Mouse (Mus musculus) MEL (cell line): Measurements from ENCODE around the gene Mdc1.

Source experiments
- CTCF ChIP-seq, 3 experiments: IDR thresholded peaks in 2 of 3; conservative IDR thresholded peaks in 1 of 3; 2 replicates each; pipeline ENCODE4 v1.5.1; 2011 to 2012; ENCODE audit warnings: low read length in 3 of 3, low read depth in 2 of 3, mild to moderate bottlenecking in 2 of 3, improper control_type of control experiment in 1 of 3, inconsistent platforms in 1 of 3, mixed read lengths in 1 of 3, moderate library complexity in 1 of 3; ENCODE audit not compliant: control insufficient read depth in 1 of 3, insufficient read depth in 1 of 3, poor library complexity in 1 of 3, severe bottlenecking in 1 of 3
- EP300 ChIP-seq, 2 experiments: IDR thresholded peaks; 2 replicates each; pipeline ENCODE4 v1.6.1; 2011; ENCODE audit warnings: improper control_type of control experiment in 2 of 2, low read length in 2 of 2, low read depth in 1 of 2, mild to moderate bottlenecking in 1 of 2
- MAFK ChIP-seq: IDR thresholded peaks from 2 replicates; pipeline ENCODE4 v1.6.1; 2011; ENCODE audit warnings: low read depth, mild to moderate bottlenecking, low read length, improper control_type of control experiment, borderline replicate concordance
- MAZ ChIP-seq: IDR thresholded peaks from 2 replicates; pipeline ENCODE4 v1.6.1; 2012; ENCODE audit warnings: low read depth, mild to moderate bottlenecking, inconsistent platforms, low read length, improper control_type of control experiment
- MEF2A ChIP-seq: IDR thresholded peaks from 2 replicates; pipeline ENCODE4 v1.6.1; 2014; ENCODE audit warnings: low read depth, mild to moderate bottlenecking, inconsistent platforms, low read length, improper control_type of control experiment; ENCODE audit not compliant: poor library complexity, insufficient replicate concordance, severe bottlenecking; ENCODE audit errors: extremely low read depth
- SIN3A ChIP-seq: IDR thresholded peaks from 2 replicates; pipeline ENCODE4 v1.6.1; 2012; ENCODE audit warnings: low read length, improper control_type of control experiment, inconsistent platforms
- TAL1 ChIP-seq: IDR thresholded peaks from 2 replicates; pipeline ENCODE4 v1.6.1; 2012; ENCODE audit warnings: mild to moderate bottlenecking, inconsistent platforms, low read length, moderate library complexity, mixed read lengths
- ZC3H11A ChIP-seq: IDR thresholded peaks from 2 replicates; pipeline ENCODE4 v1.6.1; 2012; ENCODE audit warnings: low read depth, mild to moderate bottlenecking, inconsistent platforms, low read length, improper control_type of control experiment
- ZNF384 ChIP-seq: IDR thresholded peaks from 2 replicates; pipeline ENCODE4 v1.6.1; 2012; ENCODE audit warnings: low read depth, mild to moderate bottlenecking, inconsistent platforms, low read length, improper control_type of control experiment

DNA sequence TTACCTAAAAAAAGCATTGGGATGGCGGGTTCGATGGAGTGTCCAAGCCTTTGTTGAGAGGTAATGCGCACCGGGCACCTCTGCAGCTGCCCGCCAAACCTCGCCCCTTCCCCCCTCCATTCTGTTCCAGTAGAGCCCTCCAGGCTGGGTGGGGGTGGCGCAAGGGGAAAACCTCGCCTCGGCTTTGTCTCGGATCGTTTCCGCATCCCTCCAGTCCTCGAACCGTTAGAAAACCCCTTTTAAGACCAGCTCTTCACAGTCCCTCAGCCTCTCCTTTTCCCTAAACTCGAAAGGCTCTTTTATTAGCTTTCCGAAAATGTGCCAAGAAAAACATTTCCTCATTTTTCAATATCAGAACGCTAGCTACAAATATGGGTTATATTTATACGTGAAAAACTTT lies 3.8 kb upstream of the Mdc1 start:
- TF ChIP-seq SIN3A (no peak), CTCF (IDR thresholded peaks at IDR 0.05 in 2 of 3, conservative IDR thresholded peaks at IDR 0.05 in 1 of 3; ENCODE audit: control insufficient read depth in 1 of 3, insufficient read depth in 1 of 3, low read depth in 2 of 3, low read length in 3 of 3, poor library complexity in 1 of 3, severe bottlenecking in 1 of 3) (no peak), TAL1 (no peak), ZNF384 (no peak), EP300 (IDR thresholded peaks at IDR 0.05; ENCODE audit: low read depth in 1 of 2, low read length in 2 of 2) (no peak), ZC3H11A (no peak), MEF2A (no peak), MAZ (no peak), MAFK (no peak)
